Mouse (Mus musculus): ENCODE results near the gene Ap1s3.
"Not testable (repeated sequence)": the region's sequence is repeated elsewhere in the genome, so short reads cannot be mapped to it uniquely, and the experiment has no call there.

Gene Ap1s3

DNA sequence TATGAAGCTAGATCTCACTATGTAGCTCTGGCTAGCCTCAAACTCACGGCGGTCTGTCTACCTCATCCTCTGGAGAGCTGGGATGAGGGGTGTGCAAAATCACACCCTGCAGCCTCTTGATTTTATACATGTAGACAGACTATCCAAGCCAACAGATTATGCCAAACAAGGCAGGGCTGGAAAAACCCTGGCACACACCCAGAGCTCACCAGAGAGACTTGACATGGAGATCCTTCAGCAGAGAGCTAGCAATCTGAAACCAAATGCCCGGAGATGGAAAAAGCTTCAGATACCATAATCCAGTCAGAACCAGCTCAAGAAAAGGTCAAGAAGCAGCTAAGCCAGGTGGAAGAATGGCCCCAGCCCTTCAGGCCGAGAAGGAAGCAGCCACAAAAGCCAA lies 6.9 kb downstream of the Ap1s3 start:
- no peak for DNase-seq (ENCODE audit: low read depth)

DNA sequence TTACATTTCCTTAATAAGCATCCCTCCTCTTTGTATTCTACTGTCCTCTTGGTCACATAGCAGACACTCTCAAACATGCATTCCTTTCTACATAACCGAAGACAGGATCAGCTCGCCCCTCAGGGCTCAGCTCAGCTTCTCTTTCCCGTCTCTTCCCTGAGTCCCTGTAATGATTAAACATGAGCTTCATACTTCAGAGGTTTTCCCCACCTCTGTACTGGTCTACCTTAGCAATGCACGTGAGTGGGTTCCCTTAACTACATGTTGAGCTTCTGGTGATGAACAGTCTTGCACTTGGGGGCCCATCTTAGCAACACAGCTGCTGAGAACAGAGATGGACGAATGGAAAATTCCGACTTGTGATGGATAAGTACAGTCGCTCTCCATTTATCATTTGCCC lies 12.2 kb downstream of the Ap1s3 start:
- DNase-seq (ENCODE audit: low read depth) = no peak

DNA sequence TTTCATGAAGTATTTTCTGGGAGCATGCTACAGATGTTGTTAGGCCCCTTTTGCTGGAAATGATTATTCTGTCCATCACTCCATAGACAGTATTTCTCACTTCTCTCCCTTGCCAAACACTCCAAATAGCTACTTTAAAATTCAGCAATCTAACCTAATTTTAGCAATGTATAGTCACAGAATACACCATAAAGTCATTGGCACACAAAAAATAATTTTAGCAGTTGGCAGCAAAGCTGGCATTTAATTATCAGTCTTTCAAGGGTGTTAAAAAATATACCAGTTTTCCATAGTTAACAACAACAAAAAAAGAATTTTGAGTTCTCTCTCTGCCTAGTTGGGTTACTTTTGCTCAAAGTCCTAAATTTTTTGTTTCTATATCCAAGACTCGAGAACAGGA lies 14.4 kb downstream of the Ap1s3 start:
- no peak for DNase-seq (ENCODE audit: low read depth)

DNA sequence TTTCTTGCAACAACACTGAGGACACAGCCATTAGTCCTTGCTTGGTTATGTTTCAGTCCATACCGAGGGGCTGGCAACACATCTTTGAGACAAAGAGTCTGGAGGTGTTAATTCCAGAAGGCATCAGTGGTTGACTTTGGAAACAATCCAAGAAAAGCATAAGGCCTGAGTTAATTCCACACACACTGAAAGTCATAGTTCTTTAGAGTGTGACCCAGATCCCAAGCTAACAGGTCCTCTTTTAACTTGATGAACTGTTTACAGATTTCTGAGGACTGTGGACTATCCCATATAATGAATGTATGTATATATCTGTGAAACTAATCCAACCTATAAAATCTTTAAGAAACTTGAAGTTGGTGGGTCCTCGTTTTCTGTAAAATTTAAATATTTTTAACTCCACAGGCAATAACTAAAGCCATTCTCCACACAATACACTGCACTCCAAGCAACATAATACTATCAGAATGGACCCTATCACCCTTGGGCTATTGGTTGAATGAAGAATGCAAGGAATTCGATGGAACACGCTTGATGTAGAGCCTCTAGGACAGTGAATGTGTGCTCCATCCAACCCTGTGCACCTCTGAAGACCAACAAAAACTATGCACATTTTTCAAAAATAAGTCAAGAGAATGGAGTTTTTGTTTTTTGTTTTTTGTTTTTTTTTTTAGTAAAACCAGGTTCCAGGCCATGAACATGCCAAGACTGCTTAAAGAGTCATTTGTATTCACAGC lies 15.8 kb downstream of the Ap1s3 start:
- DNase-seq (ENCODE audit: low read depth) = no peak

DNA sequence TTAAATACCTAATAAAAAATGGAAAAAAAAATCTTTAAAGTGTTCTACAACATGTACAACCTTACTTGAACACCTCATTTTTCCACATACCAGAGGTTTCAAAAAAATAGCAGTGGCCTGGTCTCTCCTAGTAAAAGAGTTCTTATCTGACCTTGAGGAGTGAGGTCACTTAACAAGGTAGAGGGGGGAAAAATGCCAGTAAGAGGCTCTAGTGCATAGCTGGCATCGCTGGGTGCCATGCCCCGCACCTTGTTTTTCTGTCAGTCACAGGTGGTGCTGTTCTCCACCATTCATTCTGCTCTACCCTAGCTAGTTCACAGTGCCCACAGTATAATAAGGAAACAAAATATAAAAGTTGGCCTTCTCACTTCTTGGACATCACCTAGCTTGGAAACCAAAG lies 16.8 kb downstream of the Ap1s3 start:
- no peak for DNase-seq (ENCODE audit: low read depth)

DNA sequence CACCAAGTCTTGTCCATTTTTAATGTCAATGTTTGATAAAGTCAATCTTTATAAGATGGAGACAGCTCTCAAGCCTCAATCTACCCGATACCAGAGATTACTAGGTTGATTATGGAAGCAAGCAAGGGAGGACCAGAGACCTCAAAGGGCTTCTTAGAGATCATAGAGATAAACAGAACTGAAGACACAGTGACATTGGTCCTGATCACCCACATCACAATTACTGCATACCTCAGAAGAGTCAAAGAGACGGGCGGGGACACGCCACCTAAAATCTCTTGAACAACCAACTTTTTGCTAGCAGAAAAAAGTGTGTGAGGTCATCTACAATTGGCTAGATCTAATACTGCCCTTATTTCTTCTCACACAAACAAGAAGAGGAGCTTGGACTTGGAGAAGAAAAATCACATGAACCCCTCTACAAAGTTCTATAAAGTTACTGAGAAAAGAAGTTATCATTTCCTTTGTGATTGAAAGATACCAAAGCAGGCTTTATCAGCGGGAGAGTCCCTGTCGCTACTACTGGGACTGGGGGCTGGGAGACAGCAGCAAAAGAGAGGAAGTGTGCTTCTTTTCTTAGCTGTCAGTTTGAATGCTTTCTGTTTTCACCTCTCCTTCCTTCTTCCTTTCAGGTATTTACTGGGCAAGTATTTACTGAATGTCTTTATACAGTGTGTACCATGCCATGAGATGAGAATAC lies 28.2 kb downstream of the Ap1s3 start:
- DNase-seq (ENCODE audit: low read depth) = peak; percentile 60

DNA sequence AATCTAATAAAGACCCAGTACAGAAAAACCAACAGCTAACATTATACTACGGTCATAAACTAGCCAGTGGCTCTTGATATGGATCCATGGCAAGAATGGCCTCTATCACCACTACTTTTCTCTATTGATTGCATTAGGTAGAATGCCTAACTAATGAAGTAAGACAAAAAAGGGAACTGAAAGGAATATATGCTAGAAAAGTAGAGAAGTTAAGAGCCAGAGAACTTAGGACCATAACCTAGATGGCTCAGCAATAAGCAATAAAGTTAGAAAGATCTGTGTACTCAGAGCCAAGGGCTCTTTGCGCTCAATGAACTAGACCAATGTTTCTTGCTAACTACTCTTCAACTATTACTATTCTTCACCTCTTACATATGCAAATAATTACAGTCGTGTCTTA lies 29.1 kb downstream of the Ap1s3 start:
- DNase-seq (ENCODE audit: low read depth) = no peak

DNA sequence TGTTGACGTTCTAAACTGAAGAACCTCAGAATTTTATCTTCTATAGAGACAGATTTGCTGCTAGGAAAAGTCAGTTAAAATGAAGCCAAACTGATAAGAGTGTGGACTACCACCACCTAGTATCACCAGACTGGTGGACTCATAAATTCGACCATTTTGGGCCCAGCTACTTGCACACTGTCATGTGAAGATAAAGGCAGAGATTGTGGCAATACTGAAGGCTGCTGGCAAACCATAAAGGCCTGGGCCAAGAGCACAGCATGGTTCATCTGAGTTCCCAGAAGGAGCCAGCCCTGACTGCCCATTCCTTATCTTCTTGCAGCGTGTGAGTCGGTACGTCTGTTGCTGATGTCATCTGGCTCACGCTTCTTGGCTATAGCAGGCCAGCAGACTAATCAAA lies 30.4 kb downstream of the Ap1s3 start:
- no peak for DNase-seq (ENCODE audit: low read depth)

DNA sequence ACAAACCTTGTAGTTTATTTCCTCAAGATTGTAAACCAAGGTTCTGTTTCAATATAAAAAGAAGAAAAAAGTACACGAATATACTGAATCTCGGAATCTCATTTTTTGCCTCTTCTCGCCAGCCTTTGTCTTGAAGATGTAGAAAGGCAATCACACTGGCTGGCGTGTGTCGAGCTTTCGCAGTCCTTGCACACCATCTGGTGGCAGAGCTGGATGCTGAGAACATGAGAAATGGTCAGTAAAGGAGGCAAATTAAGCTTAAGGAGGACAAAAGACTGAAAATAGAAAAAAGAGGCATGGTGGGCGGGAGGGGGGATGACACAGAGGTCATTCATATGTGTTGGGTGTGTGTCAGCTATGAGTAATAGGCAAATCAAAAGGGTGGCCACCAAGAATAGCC lies 31.6 kb downstream of the Ap1s3 start:
- DNase-seq (ENCODE audit: low read depth) = peak; percentile 26

DNA sequence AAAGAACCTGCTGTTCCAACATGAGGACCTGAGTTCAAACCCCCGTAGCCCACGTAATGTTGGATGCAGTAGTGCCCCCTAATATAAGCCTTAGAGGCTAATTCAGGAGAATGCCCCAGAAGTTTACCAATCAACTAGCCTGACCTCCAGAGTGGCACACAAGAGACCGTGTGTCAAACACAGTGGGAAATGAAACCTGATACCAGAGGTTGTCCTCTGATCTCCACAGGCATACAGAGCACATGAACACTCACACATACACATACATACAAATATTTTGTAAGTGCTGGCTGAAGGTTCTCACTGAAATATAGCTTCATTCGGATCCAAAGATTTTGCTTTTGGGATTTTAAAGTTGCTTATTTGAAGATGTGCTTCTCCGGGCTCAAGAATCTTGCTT lies 32.1 kb downstream of the Ap1s3 start:
- DNase-seq (ENCODE audit: low read depth) = no peak

DNA sequence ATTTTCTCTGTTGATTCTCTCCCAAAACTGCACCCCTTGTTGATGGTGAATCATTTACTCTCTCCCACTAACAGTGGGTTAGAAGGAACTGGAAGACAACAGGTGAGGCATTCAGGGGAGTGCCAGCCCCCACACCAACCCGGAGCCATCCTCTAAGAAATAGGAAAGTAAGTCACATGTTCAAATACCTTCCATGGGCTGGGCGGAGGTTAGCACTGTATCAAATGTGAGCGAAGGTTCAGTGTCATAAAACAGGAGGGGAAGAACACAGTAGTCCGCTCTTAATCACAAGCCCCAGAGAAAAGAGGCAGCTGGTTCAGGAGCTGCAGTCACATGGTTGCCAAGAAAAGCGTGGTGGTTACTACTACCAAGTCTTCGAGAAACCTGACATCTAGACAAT lies 32.7 kb downstream of the Ap1s3 start:
- no peak for DNase-seq (ENCODE audit: low read depth)

DNA sequence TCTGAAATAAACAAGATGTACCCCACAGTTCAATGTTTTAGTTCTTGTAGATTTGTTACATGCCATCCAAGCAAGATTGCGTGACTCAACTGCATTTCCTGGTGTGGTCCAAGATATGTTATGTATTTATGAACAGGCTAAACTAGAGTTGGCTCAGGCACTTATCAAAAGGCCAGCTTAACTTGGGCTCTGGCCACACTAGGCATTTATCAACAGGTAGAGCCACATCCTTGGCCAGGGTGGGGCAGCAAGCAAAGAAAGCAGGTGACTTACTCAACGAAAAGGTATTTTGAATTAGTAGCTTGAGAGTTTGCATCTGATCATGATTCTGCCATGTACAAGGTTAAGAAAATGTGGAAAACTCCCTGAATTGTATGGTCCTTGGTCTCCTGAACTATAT lies 34.0 kb downstream of the Ap1s3 start:
- DNase-seq (ENCODE audit: low read depth) = no peak

DNA sequence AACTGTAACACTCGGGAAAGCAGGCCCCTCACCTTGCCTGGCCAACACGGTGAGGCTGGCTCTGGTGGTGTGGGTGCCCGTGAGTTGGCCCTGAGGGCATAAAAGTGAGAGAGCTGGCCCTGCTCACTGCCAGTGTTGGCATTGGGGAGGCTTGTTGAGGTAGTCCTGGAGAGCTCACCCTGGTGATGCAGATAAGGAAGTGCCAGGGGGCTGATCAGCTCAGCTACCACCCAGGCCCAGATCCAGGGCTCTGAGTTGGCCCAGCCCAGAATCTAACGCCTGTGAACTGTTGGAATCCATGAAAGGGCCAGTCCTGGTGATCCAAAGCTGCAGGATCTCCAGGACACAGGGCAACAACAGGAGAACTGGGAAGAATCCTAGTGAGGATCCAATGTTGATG lies 40.3 kb downstream of the Ap1s3 start:
- DNase-seq (ENCODE audit: low read depth) = no peak

DNA sequence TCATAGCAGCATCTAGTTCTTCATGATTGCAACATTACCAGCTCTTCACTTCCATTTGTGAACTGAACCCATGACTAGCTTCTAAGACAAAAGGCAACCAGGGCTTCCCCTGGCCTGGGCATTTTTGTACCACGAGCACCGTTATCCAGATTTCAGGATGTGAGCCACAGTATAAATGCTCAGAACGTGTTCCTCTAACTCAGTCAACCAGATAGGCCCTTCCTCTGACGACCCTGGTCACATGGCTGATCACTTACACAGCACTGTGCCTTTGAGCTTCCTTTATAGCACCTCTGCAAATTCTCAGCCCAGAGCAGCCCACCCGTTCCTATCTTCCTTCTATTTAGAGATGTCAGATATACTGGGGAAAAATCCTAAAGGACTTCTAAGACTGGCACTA lies 42.0 kb downstream of the Ap1s3 start:
- no peak for DNase-seq (ENCODE audit: low read depth)

DNA sequence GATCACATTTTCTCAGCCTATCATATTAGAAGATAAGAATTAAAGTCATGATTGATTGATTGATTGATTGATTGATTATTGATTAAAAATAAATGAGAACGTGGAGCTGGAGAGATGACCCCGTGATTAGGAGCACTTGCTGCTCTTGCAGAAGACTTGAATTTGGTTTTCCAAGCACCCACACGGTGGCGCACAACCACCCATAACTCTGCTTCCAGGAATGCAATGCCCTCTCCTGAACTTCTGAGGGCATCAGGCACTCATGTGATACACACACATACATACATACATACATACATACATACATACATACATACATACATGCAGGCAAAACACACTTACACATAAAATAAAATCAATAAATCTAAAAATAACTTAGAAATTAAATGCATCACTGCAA lies 45.6 kb downstream of the Ap1s3 start:
- DNase-seq (ENCODE audit: low read depth) = peak; percentile 28

DNA sequence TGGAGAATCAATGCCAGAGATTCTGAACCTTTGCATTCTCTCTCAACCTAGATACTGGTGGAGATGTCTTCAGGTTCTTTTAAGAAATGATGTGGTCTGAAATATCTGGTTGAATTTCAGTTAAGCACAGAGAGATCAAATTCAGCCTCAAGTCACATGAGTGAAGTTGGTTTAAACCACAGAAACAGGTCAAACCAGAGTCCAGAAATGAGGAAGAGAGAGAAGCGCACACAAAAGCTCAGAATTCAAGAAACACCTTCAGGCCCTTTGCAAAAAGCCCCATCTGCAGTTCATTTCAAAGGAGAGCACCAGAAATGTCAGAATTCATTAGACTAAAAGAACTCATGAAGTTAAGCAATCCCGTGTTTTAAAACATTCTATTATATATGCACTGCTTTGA lies 52.3 kb downstream of the Ap1s3 start:
- DNase-seq (ENCODE audit: low read depth) = no peak

DNA sequence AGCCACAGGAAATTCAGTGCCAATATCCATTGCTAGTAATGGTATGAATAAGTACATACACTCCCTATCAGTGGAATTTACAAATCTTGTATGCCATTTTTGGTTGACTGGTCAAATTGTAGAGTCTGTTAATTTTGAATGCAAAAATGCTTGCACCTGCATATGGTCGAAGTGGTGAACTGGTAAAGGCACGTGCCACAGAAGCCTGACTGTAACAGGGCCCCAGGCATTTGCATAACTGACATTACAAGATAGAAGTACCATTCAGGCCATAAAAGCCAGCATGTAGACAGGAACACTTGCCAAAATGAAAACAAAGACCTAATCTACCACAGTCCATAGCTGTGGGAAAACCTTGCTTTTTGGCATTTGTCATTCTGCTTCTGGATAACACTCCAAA lies 55.3 kb downstream of the Ap1s3 start:
- no peak for DNase-seq (ENCODE audit: low read depth)

DNA sequence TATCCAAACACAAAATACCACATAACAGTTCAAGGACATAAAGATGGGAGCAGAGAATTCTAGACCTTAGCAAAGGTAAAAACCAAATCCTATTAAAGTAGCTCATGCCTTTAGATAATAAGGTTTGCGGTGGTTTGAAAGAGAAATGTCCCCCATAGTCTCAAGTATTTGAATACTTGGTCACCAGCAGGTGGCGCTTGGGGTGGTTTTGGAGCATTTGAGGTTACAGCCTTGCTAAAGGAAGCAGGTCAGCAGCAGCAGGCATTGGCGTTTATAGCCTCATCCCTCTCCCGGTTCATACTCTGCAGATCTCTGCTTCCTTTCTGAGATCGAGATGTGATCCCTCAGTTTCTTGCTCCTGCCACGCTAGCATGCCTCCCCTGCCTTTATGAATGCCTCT lies 57.3 kb downstream of the Ap1s3 start:
- peak; percentile 22 for DNase-seq (ENCODE audit: low read depth)

DNA sequence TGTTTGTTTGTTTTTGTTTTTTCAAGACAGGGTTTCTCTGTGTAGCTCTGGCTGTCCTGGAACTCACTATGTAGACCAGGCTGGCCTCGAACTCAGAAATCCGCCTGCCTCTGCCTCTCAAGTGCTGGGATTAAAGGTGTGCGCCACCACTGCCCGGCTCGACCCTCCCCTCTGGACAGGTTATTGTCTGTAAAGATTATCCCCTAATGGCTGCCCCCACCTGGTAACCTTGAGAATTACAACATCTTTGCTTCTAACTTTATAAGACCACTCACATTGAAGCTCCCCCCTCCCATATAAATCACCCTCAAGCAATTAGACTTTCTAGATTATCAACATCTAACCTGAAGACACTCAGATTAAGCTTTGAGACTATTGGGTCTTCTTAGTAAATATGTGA lies 60.5 kb downstream of the Ap1s3 start:
- DNase-seq (ENCODE audit: low read depth) = not testable (repeated sequence)

DNA sequence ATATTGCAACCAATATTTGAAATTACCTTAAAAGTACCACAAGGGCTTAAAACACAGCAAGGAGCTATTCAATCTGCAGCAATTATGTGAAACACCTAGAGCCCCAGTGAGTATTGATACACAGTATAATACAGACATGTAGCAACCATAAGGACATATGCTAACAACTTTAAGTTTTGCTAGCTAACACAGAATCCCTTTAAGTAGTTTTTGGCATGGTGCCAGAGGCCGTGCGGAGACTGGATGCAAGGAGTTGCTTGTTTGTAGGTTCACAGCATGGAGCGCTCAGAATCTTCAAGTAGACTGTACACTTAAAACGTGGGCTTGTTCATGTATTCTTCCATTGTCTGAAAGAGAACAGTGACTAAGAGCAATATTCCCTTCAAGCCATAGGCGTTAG lies 62.9 kb downstream of the Ap1s3 start:
- DNase-seq (ENCODE audit: low read depth) = not testable (repeated sequence)

DNA sequence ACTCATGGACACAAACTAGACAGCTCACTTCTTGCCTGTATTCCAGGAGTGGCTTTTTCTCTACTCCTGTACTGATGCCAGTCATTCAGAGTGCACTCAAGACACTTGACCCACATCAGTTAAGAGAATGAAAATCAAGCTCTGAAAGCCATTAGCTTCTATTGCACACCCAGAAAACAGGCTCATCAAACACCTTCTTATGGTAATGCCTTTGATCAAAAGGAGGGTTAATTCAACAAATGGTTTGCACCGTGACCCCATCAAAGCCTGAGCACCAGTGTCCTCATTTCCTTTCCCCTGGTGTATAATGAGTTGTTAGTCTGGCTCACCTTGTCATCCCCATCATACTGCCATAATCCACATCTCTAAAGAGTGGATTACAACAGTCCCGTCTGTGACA lies 69.3 kb downstream of the Ap1s3 start:
- DNase-seq (ENCODE audit: low read depth) = no peak

DNA sequence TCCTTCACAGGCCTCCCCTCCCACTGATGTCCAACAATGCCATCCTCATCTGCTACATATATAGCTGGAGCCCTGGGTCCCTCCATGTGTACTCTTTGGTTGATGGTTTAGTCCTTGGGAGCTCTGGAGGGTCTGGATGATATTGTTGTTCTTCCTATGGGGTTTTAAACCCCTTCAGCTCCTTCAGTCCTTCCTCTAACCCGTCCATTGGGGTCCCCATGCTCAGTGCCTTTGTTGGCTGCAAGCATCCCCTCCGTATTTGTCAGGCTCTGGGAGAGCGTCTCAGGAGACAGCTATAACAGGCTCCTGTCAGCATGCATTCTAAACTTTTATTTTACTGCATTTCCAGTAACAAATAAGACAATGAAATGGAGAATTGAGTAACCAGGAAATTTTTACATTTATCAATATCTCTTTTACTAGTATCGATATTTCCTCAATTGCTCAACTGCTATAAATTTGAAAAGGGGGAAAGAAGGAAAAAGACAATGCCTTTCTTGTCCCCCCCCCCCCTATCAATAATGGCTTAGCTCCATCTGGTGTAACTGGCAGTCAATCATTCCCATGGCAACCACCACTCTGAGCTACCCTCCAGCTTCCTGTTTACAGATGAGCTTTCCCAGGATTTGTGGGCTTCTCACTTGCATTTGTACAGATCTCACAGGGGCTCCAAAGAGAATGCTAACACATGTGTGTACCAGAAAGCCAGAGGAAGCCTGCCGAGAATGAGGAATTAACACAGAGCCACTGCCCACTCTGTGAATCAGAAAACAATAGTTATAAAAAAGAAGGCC lies 73.2 kb downstream of the Ap1s3 start:
- no peak for DNase-seq (ENCODE audit: low read depth)

DNA sequence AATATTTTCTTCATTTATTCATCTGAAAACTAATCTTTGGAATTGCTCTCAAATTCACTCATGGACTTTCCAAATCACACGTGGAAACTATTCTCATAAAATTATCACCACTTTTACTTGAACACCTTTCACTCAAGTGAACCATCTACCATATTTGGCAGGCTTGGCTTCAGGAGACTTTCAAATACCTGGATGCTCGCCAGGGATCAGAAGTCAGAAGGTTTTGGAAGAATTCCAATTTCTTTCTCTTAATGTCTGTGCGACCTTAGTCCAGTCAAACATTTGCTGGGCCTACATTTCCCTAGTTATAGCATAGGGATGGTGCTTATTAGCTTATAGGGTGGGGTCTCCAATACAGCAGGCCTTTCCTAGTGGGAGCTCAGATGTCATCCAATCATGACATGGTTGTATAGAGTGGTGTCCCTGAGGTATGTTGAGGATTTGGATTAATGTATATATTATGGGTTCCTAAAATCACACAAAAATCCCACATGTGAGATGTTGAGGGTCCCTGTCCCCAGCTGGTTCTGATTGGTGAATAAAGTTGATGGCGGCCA lies 79.0 kb downstream of the Ap1s3 start:
- DNase-seq (ENCODE audit: low read depth) = no peak
